Mouse (Mus musculus): Measurements from ENCODE around the gene Dync1li1.
A peak's percentile ranks its signal among the peaks of the same experiment; 100 is the strongest.

Gene Dync1li1

DNA sequence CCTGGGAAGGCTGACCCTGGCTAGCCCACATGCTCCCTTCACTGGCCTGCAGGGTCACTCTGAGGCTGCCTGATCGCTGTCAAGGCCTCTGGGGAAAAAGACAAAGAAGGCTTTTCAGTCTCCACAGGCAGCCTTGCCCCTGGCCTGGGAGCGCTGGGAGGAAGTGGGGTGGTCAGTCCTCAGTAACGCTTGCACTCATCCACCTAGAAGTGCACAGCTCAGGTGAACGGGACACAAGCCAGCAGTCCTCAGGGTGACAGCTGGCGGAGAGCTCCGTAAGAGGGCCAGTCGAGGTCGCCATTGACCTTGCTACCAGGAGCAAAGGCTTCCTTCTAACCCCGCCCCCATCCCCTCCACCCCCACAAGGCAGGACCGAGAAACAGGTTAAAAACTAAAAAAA, 79.5 kb downstream of the Dync1li1 start:
- DNase-seq (ENCODE audit: low read depth) = no peak

DNA sequence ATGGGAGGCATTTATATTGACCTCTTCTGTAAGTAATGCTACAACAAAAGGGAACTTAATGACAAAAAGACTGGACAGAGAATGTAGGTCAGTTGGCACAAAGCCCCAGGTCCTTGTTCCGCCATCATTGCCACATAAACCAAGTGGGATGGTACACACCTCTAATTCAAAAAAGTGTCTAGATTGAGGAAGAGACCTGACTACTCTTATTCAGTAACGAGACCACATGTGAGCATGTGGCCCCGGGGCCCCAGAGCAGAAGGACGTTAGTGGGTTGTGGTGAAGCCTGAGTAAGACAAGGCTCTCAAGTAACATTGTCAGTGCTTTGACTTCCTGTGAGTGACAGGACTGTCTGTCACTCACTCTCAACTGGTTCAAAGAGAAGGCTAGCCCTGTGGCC, 81.6 kb downstream of the Dync1li1 start:
- DNase-seq (ENCODE audit: low read depth) = peak; percentile 75

DNA sequence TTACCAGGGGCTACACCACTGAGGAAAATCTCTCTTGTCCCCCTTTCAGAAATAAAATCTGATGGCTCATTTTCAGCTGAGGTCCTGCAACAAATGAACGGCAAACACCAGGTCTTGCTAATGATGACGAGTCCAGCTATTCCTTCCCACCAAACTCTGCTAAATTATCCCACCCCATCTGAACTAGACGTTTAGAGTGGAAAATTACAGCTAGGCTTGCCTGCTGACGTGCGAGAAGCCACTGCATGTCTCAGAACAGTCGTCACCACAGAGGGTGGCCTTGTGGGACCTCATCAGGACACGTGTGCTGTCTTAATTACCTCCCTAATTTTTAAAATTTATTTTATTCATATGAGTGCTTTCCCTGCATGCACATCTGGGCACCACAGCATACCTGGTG, 83.0 kb downstream of the Dync1li1 start:
- DNase-seq (ENCODE audit: low read depth) = no peak

Data from induced T-regulatory cell, adult 2 months (primary cell).